Mouse (Mus musculus) ES-E14 (cell line): ENCODE measurements at regions not wholly inside any gene's neighbourhood (a gene's known extent, or its start where the extent isn't known, plus 50 kb on each side); places are given as distances from the start of the nearest gene placed in this dataset.

Experiments used
- DNase-seq: peaks from one replicate; pipeline ENCODE4 v3.0.0-alpha.2; 2013; ENCODE audit warnings: low read depth, low spot score
- H3K27ac ChIP-seq: 2 replicates; pipeline ENCODE4 v1.5.1; 2012; ENCODE audit warnings: low read depth, mild to moderate bottlenecking, low read length, moderate library complexity, mixed read lengths; ENCODE audit not compliant: poor library complexity, insufficient read depth, severe bottlenecking
- H3K36me3 ChIP-seq: 2 replicates; pipeline ENCODE4 v1.6.1; 2012; ENCODE audit warnings: mild to moderate bottlenecking, low read length, moderate library complexity, mixed read lengths; ENCODE audit not compliant: control insufficient read depth, poor library complexity, insufficient read depth, severe bottlenecking
- H3K4me1 ChIP-seq, 2 experiments: fragments of 150-350 bp in 1 of 2; sonication (generic) in 1 of 2; 2 replicates each; pipeline ENCODE4 v1.6.1; 2012; ENCODE audit warnings: low read length in 2 of 2, mild to moderate bottlenecking in 1 of 2, mixed read lengths in 1 of 2; ENCODE audit not compliant: control insufficient read depth in 2 of 2, insufficient read depth in 2 of 2, poor library complexity in 1 of 2
- H3K4me3 ChIP-seq, 2 experiments: fragments of 150-350 bp in 1 of 2; sonication (generic) in 1 of 2; 2 replicates each; pipeline ENCODE4 v1.5.1; 2012; ENCODE audit warnings: low read length in 2 of 2, low read depth in 1 of 2, mild to moderate bottlenecking in 1 of 2, mixed read lengths in 1 of 2; ENCODE audit not compliant: insufficient read depth in 1 of 2, poor library complexity in 1 of 2, severe bottlenecking in 1 of 2
- H3K9ac ChIP-seq: 2 replicates; pipeline ENCODE4 v1.6.1; 2012; ENCODE audit warnings: low read depth, mild to moderate bottlenecking, low read length, mixed read lengths; ENCODE audit not compliant: poor library complexity, insufficient read depth, severe bottlenecking
- H3K9me3 ChIP-seq: fragments of 150-350 bp; sonication (generic); 2 replicates; pipeline ENCODE4 v1.6.1; 2012; ENCODE audit warnings: low read depth, mild to moderate bottlenecking, low read length; ENCODE audit not compliant: control insufficient read depth, insufficient read depth
- CHD2 ChIP-seq: IDR thresholded peaks from 2 replicates; pipeline ENCODE4 v1.6.1; 2014; ENCODE audit warnings: mild to moderate bottlenecking, low read depth, low read length, inconsistent platforms
- HCFC1 ChIP-seq: IDR thresholded peaks from 2 replicates; pipeline ENCODE4 v1.6.1; 2012; ENCODE audit warnings: low read length, inconsistent platforms, borderline replicate concordance; ENCODE audit not compliant: insufficient read depth
- MAFK ChIP-seq: IDR thresholded peaks from 2 replicates; pipeline ENCODE4 v1.6.1; 2014; ENCODE audit warnings: mild to moderate bottlenecking, low read depth, low read length, inconsistent platforms; ENCODE audit not compliant: insufficient read depth
- ZC3H11A ChIP-seq: IDR thresholded peaks from 2 replicates; pipeline ENCODE4 v1.6.1; 2012; ENCODE audit warnings: low read depth, mild to moderate bottlenecking, inconsistent platforms, low read length, borderline replicate concordance
- ZNF384 ChIP-seq: IDR thresholded peaks from 2 replicates; pipeline ENCODE4 v1.6.1; 2012; ENCODE audit warnings: low read depth, low read length, inconsistent platforms
- in situ Hi-C, 2 experiments: fragments of 600-800 bp; cut with MboI; formaldehyde crosslinking; loops; one replicate each; pipeline ENCODE4 v1.15.1; 2025; ENCODE audit warnings: low sequenced_read_pairs in 2 of 2, inconsistent platforms in 1 of 2; ENCODE audit not compliant: unreplicated experiment in 2 of 2

DNA sequence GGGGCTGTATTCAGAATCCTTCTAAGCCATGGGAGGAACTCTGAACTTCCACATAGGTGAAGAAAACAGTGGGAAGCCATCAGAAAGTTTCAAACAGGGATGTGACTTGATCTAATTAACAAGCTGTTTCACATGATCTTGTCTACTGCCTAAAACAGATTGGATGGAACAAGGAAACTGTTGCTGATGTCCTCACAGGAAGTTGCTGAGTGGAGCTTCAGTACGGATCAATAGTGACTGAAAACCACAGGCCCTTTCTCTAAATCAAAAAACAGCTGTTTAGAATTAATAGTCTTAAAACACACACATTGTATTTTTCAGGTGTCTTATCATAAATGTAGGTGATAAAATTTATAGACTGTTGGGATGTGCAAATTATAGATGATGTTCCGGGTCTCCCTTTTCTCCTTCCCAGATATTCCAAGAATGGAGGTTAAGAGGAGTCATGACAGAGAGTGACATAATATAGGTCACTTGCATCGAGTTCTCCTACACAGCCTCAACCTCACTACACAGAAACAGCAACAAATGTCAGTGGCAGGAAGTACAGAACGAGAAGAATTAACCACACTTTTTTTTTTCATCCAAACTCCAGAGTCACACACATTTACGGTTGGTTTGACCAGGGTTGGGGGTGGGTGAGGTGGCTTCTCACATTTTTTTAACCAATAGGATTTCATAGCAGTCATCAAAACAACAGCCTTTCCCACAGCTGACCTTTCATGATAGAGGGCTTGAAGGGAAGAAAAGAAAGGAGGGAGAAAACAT is 170.4 kb upstream of the Lpp start:
- Histone ChIP-seq H3K27ac (no peak overlapping the region), H3K9ac (no peak overlapping the region), H3K4me1 (no peaks in the 10 kb centered on the region), H3K9me3 (no peaks in the 10 kb centered on the region), H3K4me3 (no peak overlapping the region), H3K36me3 (no peaks in the 10 kb centered on the region)
- TF ChIP-seq ZNF384 (no peak), HCFC1 (no peak), CHD2 (no peak), ZC3H11A (no peak), MAFK (no peak)
- DNase-seq, result no peak
- in situ Hi-C loops, result no loop called here

- in situ Hi-C loops, result no loop called here
- no peak overlapping the region for H3K9ac ChIP-seq
- no peak for DNase-seq
- H3K4me1 ChIP-seq, result no peaks in the 10 kb centered on the region
- H3K27ac ChIP-seq, result no peak overlapping the region
- no peak for TF ChIP-seq HCFC1
- TF ChIP-seq ZNF384, result no peak
- TF ChIP-seq CHD2, result no peak
- no peak for TF ChIP-seq MAFK
- TF ChIP-seq ZC3H11A, result no peak
- H3K4me3 ChIP-seq, result no peak overlapping the region
- H3K9me3 ChIP-seq, result no peaks in the 10 kb centered on the region
- H3K36me3 ChIP-seq, result no peaks in the 10 kb centered on the region
These were observed 171.3 kb upstream of the Lpp start for GRCm38 (mm10) chr16:24221992-24222391.

DNA sequence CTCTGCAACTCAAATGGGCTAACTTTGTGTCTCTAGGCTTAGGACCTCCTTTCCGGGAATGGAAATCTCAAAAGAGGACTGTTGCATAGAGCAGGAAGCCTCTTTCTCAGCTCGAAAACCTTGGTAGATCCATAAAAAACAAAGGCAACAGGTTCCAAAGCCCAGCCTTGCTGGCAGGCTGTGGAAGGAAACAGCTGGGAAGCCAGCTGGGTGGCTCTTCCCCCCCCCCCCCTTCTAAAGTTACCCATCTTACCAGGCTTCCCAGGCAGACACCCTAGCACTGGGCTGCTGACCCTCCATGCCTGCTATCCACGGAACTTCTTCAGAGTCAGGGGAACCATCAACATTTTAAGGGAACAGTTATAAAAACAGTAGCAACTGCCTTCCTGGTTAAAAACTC is 172.7 kb upstream of the Lpp start:
- no peak overlapping the region for H3K9ac ChIP-seq
- no peaks in the 10 kb centered on the region for H3K36me3 ChIP-seq
- no peaks in the 10 kb centered on the region for H3K9me3 ChIP-seq
- DNase-seq, result no peak
- TF ChIP-seq ZC3H11A (no peak), CHD2 (no peak), ZNF384 (no peak), HCFC1 (no peak), MAFK (no peak)
- H3K4me3 ChIP-seq, result no peak overlapping the region
- in situ Hi-C loops, result no loop called here
- H3K27ac ChIP-seq, result no peak overlapping the region
- H3K4me1 ChIP-seq, result no peaks in the 10 kb centered on the region

DNA sequence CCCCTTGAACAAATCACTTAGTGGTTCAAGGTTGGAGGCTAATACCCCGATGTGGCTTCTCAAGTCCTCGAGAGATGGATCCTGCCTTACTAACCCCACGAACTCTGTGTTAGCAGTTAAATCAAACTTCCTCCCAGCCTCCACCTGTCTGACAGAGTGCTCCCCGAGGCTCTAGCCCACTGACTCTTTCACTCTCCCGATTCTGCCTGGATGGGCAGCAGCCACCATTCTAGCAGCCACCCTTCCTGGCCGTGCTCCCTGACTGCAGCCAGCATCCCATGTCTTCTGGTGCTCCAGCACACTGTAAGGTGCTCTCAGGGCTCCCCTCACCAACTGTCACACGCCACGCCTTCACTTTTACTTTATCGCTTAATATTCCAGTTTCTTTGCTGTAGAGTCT is 173.6 kb upstream of the Lpp start:
- Histone ChIP-seq H3K4me3 (no peak overlapping the region), H3K36me3 (no peaks in the 10 kb centered on the region), H3K27ac (no peak overlapping the region), H3K4me1 (no peaks in the 10 kb centered on the region), H3K9me3 (no peaks in the 10 kb centered on the region), H3K9ac (no peak overlapping the region)
- no peak for DNase-seq
- in situ Hi-C loops, result no loop called here
- no peak for TF ChIP-seq CHD2

DNA sequence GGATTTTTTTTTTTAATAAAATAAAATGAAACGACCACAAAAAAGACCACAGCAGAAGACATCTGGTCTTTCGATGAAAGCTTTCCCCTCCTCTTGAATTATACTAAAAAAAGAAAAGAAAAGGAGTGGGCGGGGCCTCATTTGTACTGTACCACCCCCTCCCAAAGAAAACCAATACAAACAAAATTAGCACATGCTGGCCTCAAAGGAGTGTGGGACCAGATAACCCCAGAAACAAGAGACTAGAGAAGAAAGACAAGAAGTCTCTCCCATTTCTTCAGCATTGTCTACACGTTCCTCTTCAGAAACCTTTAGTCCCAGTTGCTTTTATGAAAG is 174.5 kb upstream of the Lpp start:
- H3K27ac ChIP-seq, result no peak overlapping the region
- in situ Hi-C loops, result no loop called here
- no peak for DNase-seq
- no peaks in the 10 kb centered on the region for H3K9me3 ChIP-seq
- H3K4me1 ChIP-seq, result no peaks in the 10 kb centered on the region
- no peak overlapping the region for H3K9ac ChIP-seq
- TF ChIP-seq HCFC1, result no peak
- TF ChIP-seq ZC3H11A, result no peak
- no peak for TF ChIP-seq ZNF384
- TF ChIP-seq MAFK, result no peak
- TF ChIP-seq CHD2, result no peak
- no peaks in the 10 kb centered on the region for H3K36me3 ChIP-seq
- H3K4me3 ChIP-seq, result no peak overlapping the region
